Mouse (Mus musculus) spleen, adult 2 months (tissue): ENCODE data around the gene Kdm1b.

Experiments
- CTCF ChIP-seq: fragments of 200-500 bp; IDR thresholded peaks from 2 replicates; pipeline ENCODE4 v1.5.1; 2011; ENCODE audit warnings: mild to moderate bottlenecking, inconsistent platforms; ENCODE audit not compliant: insufficient read depth, insufficient read length, insufficient replicate concordance; ENCODE audit errors: extremely low read depth
- POLR2A ChIP-seq: fragments of 200-500 bp; IDR thresholded peaks from 2 replicates; pipeline ENCODE4 v1.6.1; 2011; ENCODE audit warnings: low read depth, low read length, inconsistent platforms

GRCm38 (mm10) chr13:47030376-47031107 is 12.8 kb upstream of the Kdm1b start:
- TF ChIP-seq CTCF (no peak), POLR2A (no peak)
